Mouse (Mus musculus): ENCODE measurements at regions not wholly inside any gene's neighbourhood (a gene's known extent, or its start where the extent isn't known, plus 50 kb on each side); places are given as distances from the start of the nearest gene placed in this dataset.

DNA sequence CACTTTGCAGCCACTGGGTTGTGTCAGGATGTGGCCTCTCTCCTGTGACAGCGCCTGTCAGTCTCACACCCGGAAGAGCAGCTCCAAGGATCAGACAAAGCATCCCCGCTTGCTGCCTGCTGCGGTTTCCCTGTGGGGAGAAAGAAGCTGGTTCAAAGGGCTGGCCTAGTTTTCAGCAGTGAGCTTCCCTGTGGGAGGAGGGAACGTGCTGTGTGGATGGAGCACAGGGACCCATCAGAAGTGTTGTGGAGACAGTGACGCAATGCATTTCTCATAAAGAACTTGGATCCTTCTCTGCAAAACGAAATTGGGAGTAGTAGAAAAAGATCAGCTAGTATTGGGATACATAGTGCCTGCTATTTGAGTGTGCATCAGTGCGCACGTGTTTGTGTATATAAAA is 1939.9 kb upstream of the Lrrc6 start:
- no peak for DNase-seq (ENCODE audit: low spot score)

DNA sequence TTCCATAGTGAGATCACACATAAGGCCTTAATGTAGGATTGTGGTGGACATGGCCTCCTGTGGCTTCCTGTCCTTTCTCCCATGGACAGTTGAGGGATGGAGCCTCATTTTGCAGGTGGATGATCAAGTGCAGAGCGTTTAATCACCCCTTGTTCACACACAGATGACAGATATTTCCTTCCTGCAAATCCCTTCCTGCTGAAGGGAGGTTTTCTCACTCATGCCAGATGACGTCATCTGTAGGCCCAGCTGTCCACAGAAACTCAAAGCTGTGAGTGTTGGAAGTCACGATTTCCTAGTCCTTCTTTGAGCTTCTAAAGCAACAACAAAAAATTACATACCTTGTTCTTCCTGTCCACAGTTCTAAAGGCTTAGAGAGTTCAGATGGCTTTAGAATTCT is 1935.3 kb upstream of the Lrrc6 start:
- DNase-seq (ENCODE audit: low spot score), result no peak

DNA sequence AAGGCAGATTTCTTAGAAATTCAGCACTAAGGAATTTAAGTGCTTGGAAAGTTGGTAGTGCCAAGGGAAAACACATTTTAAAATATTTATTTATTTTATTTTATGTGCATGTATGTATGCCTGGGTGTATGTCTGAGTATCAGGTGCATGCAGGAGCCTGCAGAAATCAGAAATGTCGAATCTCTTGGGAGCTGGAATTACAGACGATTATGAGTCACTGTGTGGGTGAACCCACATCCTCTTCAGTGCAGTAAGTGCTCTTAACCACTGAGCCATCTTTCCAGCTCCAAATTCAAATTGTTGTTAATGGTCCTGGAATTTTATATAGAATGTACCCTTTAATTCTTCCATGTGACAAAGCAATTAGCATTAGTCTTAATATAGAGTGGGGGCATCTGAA is 1930.5 kb upstream of the Lrrc6 start:
- DNase-seq (ENCODE audit: low spot score), result no peak

- DNase-seq (ENCODE audit: low spot score), result no peak
Observed at GRCm38 (mm10) chr15:68430486-68430885, 1929.8 kb upstream of the Lrrc6 start.

DNA sequence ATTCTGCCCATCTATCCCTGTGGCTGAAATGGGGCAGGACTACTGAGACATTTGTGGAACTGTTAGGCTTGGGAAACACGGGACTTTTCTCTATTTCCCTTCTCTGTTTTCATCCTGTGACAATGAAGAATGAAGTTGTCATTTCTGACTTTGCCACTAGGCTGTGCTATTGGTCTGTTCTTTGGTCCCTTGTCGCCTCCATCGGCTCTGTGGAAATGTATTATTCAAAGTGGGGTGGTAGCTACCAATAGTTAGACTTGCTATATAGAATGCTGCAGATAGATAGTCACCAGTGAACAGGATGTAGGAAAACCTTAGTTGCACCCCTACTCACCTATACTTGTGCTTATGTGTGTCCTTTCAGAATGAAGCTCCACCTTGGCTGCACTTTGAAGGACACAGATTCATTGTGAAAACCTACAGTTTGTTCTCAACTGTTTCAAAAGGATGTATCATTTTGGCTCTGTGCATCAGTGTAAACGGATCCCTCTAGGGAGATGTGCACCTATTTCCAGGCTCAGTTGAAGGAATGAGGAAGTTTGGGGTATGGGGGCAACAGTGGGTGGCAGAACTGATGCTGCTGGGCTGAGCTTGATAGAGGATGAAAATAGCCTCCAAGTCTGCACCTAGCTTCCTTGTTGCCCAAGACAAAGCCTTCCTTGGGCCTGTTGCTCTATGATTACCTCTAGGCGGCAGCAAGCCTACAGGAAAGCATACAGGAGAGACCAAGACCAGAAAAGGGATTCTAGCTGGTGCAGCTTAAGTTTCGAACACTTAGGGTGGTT is 1927.9 kb upstream of the Lrrc6 start:
- no peak for DNase-seq (ENCODE audit: low spot score)

GRCm38 (mm10) chr15:68417142-68417541 is 1916.4 kb upstream of the Lrrc6 start:
- DNase-seq (ENCODE audit: low spot score), result no peak

GRCm38 (mm10) chr15:68415401-68415925 is 1914.8 kb upstream of the Lrrc6 start:
- no peak for DNase-seq (ENCODE audit: low spot score)

DNA sequence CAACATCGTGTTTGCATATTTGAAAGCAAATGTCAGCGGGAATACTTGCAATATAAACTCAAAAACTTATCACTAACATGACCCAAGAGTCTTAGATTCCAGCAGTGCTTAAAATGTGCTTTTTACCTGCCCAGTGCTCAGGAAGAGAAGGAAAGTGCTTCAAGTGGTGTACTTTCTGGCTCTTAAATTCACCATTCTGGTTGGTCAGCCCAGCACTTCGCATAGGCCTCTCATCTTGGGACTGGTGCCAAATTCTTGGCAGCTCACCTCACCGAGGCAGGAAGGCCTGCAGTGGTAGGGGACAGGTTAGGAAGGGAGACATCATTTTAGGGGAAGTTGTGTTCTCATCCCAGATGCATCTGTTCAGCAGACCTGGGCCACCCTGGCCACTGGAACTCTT is 1913.3 kb upstream of the Lrrc6 start:
- DNase-seq (ENCODE audit: low spot score), result no peak

DNA sequence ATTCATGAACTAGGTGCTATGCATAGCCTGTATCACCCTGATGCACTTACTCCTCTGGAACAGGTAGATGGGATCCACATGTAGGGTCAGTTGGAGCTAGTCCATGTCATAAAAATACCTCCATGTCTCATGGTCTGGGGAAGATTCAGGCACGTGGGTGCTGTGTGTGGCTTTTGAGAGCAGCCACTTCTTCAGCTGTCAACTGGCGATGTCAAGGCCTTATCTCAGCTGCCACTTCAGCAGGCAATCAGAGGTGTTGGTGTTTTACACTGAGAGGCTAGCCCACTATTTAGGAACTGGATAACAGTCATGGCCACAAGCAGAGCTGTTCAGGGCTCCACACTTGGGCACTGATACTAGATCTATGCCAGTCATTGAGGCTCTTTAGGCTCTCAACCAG is 1912.0 kb upstream of the Lrrc6 start:
- DNase-seq (ENCODE audit: low spot score), result no peak

- no peak for DNase-seq (ENCODE audit: low spot score)
Observed at GRCm38 (mm10) chr15:68412156-68412555, 1911.4 kb upstream of the Lrrc6 start.

GRCm38 (mm10) chr15:68403554-68404070 is 1902.9 kb upstream of the Lrrc6 start:
- no peak for DNase-seq (ENCODE audit: low spot score)

GRCm38 (mm10) chr15:68401726-68402125 is 1901.0 kb upstream of the Lrrc6 start:
- DNase-seq (ENCODE audit: low spot score), result no peak

DNA sequence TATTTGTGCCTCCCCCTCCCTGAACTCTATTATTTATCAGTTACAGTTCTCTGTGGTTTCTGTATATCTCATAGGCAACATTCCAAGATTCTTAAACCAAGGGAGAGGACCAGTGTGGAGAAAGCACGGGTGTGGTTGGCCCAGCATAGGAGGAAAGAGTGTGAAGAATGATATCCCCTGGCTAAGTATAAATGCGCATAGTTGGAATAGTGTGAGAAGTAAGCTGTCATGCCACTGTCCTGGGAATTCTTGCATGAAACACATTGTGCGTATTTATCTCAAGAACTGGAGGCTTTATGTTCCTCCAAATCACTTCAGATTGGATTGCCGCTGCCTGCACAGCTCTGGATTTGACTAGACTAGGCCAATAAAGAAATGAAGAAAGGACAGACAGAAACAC is 1900.3 kb upstream of the Lrrc6 start:
- no peak for DNase-seq (ENCODE audit: low spot score)

DNA sequence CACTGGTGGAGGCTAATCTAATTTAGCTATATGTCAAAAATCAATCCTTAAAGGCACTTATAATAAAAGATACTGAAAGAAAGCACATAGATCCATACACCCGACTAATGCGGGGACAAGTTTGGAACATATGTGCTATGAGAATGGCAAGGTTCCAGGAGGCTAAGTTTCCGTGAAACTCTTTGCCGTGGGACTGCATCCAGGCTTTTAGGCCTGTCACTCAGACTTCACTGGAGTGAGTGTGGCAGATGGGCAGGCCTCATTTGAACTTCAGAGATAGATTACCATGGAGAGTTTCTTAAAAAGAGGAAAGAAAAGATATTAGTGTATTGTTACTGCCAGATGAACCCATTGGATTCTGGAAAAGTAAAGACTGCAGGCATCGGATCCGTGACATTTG is 1895.9 kb upstream of the Lrrc6 start:
- no peak for DNase-seq (ENCODE audit: low spot score)

DNA sequence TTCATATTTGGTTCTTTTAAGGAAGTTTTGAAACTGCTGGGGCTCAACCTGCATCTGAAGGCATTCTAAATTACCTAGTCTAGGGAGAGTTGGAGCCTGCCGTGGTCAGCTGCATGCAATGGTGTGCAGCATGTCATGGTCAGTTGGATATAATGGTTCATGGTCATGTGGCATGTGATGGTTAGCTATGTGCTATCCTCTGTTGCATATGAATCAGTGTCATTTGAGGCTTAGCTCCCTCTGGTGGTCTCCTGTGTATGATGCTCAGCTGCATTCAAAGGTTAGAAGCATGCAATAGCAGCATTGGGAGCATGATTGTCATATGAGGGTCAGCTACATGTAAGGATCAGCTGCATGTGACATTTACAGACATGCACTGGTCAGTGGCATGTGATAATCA is 1894.0 kb upstream of the Lrrc6 start:
- no peak for DNase-seq (ENCODE audit: low spot score)

DNA sequence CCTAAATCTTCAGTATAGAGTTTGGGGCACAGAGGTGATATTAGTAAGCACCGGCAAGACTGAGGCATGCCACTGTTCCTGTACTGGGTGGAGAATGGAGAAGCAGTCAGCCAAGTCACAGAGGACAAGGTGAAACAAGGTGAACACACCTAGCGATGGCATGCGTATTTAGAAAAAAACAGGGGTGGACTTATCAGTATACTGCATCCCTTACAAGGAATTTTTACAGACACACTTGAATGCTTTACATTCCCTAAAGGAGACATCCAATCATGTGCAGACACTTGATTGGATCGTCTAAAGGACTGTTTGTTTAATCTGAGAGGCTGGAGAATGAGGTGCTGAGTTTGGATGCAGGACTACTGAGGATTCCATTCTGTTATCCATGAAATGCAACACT is 1893.4 kb upstream of the Lrrc6 start:
- DNase-seq (ENCODE audit: low spot score), result no peak

DNA sequence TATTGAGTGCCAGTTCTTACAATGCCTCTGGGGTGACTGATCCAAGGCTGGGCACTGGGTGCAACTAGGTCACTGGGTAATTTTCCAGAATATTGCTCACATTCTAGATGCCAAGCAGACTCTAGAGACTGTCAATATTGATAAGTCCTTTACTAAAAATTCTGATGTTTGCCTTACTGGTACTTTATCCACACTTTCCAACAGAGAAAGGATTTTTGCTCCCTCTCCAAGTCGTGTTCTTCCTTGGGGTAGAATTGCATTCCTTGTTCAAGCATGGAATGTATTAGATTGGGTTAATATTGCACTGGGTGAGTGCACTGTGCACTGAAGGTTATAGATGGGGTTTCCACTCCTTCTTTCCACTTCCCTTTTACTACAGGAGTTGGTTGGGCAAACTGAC is 1891.0 kb upstream of the Lrrc6 start:
- no peak for DNase-seq (ENCODE audit: low spot score)

GRCm38 (mm10) chr15:68389855-68390254 is 1889.1 kb upstream of the Lrrc6 start:
- DNase-seq (ENCODE audit: low spot score), result no peak

- DNase-seq (ENCODE audit: low spot score), result no peak
Observed at GRCm38 (mm10) chr15:68387349-68388065, 1886.8 kb upstream of the Lrrc6 start.

- no peak for DNase-seq (ENCODE audit: low spot score)
Observed at GRCm38 (mm10) chr15:68384571-68385335, 1884.0 kb upstream of the Lrrc6 start.

GRCm38 (mm10) chr15:68375166-68375565 is 1874.5 kb upstream of the Lrrc6 start:
- no peak for DNase-seq (ENCODE audit: low spot score)

DNA sequence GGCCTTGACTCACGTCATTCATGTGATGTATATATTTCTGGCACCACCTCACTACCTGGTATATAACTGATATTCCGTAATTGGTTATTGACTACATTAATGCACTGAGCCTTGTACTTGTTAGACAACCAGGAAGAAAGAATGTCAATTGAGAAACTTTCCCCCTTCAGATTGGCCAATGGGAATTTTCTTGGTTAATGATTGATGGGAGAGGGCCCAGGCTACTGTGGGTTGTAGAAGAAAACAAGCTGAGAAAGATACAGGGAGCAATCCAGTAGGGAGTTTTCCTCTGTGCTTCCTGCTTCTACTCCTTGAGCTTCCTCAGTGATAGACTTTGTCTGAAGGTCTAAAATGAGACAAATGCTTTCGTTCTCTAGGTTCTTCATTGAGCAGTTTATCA is 1866.1 kb upstream of the Lrrc6 start:
- DNase-seq (ENCODE audit: low spot score), result no peak
